Mouse (Mus musculus) midbrain, embryonic 13.5 days (tissue): Measurements from ENCODE around the gene Lctl. TPM values are rescaled to one million over a fixed set of nuclear protein-coding genes. Genes with fewer than 3 reads are reported as not detected.
A peak's percentile ranks its signal among the peaks of the same experiment; 100 is the strongest.

Source experiments
- ATAC-seq: fragments of 200-750 bp; cut with Nextera tagmentation; 2 replicates; pipeline ENCODE4 v1.8.0; 2017; ENCODE audit warnings: mild to moderate bottlenecking, moderate TSS enrichment, moderate library complexity
- H3K27ac ChIP-seq: fragments of 300-500 bp; sonication (generic); 2 replicates; pipeline ENCODE4 v1.5.1; 2015; ENCODE audit warnings: inconsistent platforms, mild to moderate bottlenecking, moderate library complexity
- H3K27me3 ChIP-seq: fragments of 300-500 bp; sonication (generic); 2 replicates; pipeline ENCODE4 v1.6.1; 2015; ENCODE audit warnings: mild to moderate bottlenecking, inconsistent platforms
- H3K36me3 ChIP-seq: fragments of 300-500 bp; sonication (generic); 2 replicates; pipeline ENCODE4 v1.6.1; 2015; ENCODE audit warnings: mild to moderate bottlenecking, inconsistent platforms
- H3K4me1 ChIP-seq: fragments of 300-500 bp; sonication (generic); replicated peaks from 2 replicates; pipeline ENCODE4 v1.6.1; 2015; ENCODE audit warnings: inconsistent platforms
- H3K4me2 ChIP-seq: fragments of 300-500 bp; sonication (generic); replicated peaks from 2 replicates; pipeline ENCODE4 v1.6.1; 2015; ENCODE audit warnings: moderate library complexity, mild to moderate bottlenecking, inconsistent platforms
- H3K4me3 ChIP-seq: fragments of 300-500 bp; sonication (generic); replicated peaks from 2 replicates; pipeline ENCODE4 v1.5.1; 2015; ENCODE audit warnings: mild to moderate bottlenecking, inconsistent platforms
- H3K9ac ChIP-seq: fragments of 300-500 bp; sonication (generic); replicated peaks from 2 replicates; pipeline ENCODE4 v1.6.1; 2015; ENCODE audit warnings: mild to moderate bottlenecking, inconsistent platforms
- H3K9me3 ChIP-seq: fragments of 300-500 bp; sonication (generic); 2 replicates; pipeline ENCODE4 v1.6.1; 2016; ENCODE audit warnings: mild to moderate bottlenecking, inconsistent platforms
- WGBS: fragments of 180-500 bp; shearing (Covaris S2); methylation state at CpG from one replicate; pipeline ENCODE4 v1.1.7; 2015; 5-methylcytosine and 5-hydroxymethylcytosine counted together
- polyA plus RNA-seq: library from polyadenylated mRNA; unstranded; fragments of >200 nt; fragmentation: Nextera tagmentation; extraction: Ambion mirVana; gene quantifications from 2 replicates; pipeline ENCODE4 v1.2.1, GENCODE M21; 2015

Gene Lctl
- polyA plus RNA-seq = not detected in 2 replicates

GRCm38 (mm10) chr9:64116876-64117275 is at the start of gene Lctl:
Lctl (plus strand) TSS chr9:64117147.
- H3K4me1 ChIP-seq = no peaks in the 10 kb centered on the region
- H3K27me3 ChIP-seq = no peaks in the 10 kb centered on the region
- no peak within 1 kb of the TSS for H3K27ac ChIP-seq
- H3K4me2 ChIP-seq = no peak within 1 kb of the TSS
- H3K9me3 ChIP-seq = no peaks in the 10 kb centered on the region
- WGBS = 88% methylated on average over 3 of the region's 3 CpGs
- H3K4me3 ChIP-seq = no peak within 1 kb of the TSS
- no peaks in the 10 kb centered on the region for H3K36me3 ChIP-seq
- ATAC-seq = no peak
- no peak within 1 kb of the TSS for H3K9ac ChIP-seq

DNA sequence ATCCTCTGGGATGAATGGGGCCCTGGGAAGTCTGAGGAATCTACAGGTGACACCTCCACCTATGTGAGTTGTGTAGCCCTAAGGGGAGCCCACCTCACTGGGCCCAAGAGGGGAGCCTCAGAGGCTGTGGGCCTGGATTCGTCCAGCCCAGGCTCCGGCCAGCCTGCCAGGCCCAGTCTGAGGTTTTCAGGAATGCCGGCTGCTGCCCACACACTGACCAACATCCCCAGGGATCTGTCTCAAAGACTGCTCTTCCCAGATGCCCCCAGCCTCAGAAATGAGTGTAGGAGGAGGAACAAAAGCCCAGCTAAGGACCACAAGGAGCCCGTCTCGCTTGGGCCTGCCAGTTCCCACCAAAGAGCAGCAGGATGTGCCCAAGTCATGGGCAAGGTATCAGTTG is 49.2 kb upstream of the Lctl start:
- 87% methylated on average over 5 of the region's 5 CpGs for WGBS
- H3K27me3 ChIP-seq = no peaks in the 10 kb centered on the region
- H3K27ac ChIP-seq = no peak overlapping the region
- H3K4me3 ChIP-seq = no peak overlapping the region
- no peaks in the 10 kb centered on the region for H3K9me3 ChIP-seq
- ATAC-seq = no peak
- H3K36me3 ChIP-seq = no peaks in the 10 kb centered on the region
- H3K4me2 ChIP-seq = no peak overlapping the region
- H3K4me1 ChIP-seq = peaks cover 8% of the 10 kb centered on the region
- no peak overlapping the region for H3K9ac ChIP-seq

- H3K4me1 ChIP-seq = peaks cover 8% of the 10 kb centered on the region
- no peak for ATAC-seq
- no peaks in the 10 kb centered on the region for H3K36me3 ChIP-seq
- H3K4me3 ChIP-seq = no peak overlapping the region
- no CpG with 5 or more reads among the region's 1 CpGs for WGBS
- H3K9ac ChIP-seq = no peak overlapping the region
- no peaks in the 10 kb centered on the region for H3K27me3 ChIP-seq
- H3K4me2 ChIP-seq = no peak overlapping the region
- no peak overlapping the region for H3K27ac ChIP-seq
- H3K9me3 ChIP-seq = no peaks in the 10 kb centered on the region
Observed at GRCm38 (mm10) chr9:64068571-64068970, 48.4 kb upstream of the Lctl start.

GRCm38 (mm10) chr9:64069131-64069530 is 47.8 kb upstream of the Lctl start:
- Histone ChIP-seq H3K9ac (no peak overlapping the region), H3K27me3 (no peaks in the 10 kb centered on the region), H3K27ac (no peak overlapping the region), H3K4me2 (no peak overlapping the region), H3K4me1 (peaks cover 8% of the 10 kb centered on the region), H3K9me3 (no peaks in the 10 kb centered on the region), H3K4me3 (no peak overlapping the region), H3K36me3 (no peaks in the 10 kb centered on the region)
- 85% methylated on average over 5 of the region's 5 CpGs for WGBS
- no peak for ATAC-seq

GRCm38 (mm10) chr9:64070674-64071073 is 46.3 kb upstream of the Lctl start:
- Histone ChIP-seq H3K4me1 (peaks cover 8% of the 10 kb centered on the region), H3K9ac (no peak overlapping the region), H3K27ac (no peak overlapping the region), H3K9me3 (no peaks in the 10 kb centered on the region), H3K4me2 (no peak overlapping the region), H3K36me3 (no peaks in the 10 kb centered on the region), H3K27me3 (no peaks in the 10 kb centered on the region), H3K4me3 (no peak overlapping the region)
- WGBS = 94% methylated on average over 5 of the region's 5 CpGs
- no peak for ATAC-seq

GRCm38 (mm10) chr9:64074831-64075230 is 42.1 kb upstream of the Lctl start:
- Histone ChIP-seq H3K9ac (no peak overlapping the region), H3K36me3 (no peaks in the 10 kb centered on the region), H3K27me3 (no peaks in the 10 kb centered on the region; the same call in 1 of the 2 replicates), H3K4me1 (no peaks in the 10 kb centered on the region), H3K4me2 (no peak overlapping the region), H3K9me3 (no peaks in the 10 kb centered on the region), H3K4me3 (no peak overlapping the region), H3K27ac (no peak overlapping the region)
- no peak for ATAC-seq
- 86% methylated on average over 8 of the region's 8 CpGs for WGBS

GRCm38 (mm10) chr9:64076412-64076811 is 40.5 kb upstream of the Lctl start:
- ATAC-seq = no peak
- no peaks in the 10 kb centered on the region for H3K36me3 ChIP-seq
- 91% methylated on average over 2 of the region's 2 CpGs for WGBS

GRCm38 (mm10) chr9:64078386-64078792 is 38.6 kb upstream of the Lctl start:
- H3K36me3 ChIP-seq = no peaks in the 10 kb centered on the region
- H3K4me2 ChIP-seq = no peak overlapping the region
- no peak overlapping the region for H3K9ac ChIP-seq
- peaks cover 7% of the 10 kb centered on the region for H3K27me3 ChIP-seq
- no peak overlapping the region for H3K27ac ChIP-seq
- no peaks in the 10 kb centered on the region for H3K4me1 ChIP-seq
- H3K4me3 ChIP-seq = no peak overlapping the region
- no peak for ATAC-seq
- no peaks in the 10 kb centered on the region for H3K9me3 ChIP-seq
- WGBS = 57% methylated on average over 7 of the region's 7 CpGs

More at GRCm38 (mm10) chr9:64076412-64076811, 40.5 kb upstream of the Lctl start:
- Histone ChIP-seq H3K4me2 (no peak overlapping the region), H3K9me3 (no peaks in the 10 kb centered on the region), H3K9ac (no peak overlapping the region), H3K27ac (no peak overlapping the region), H3K27me3 (no peaks in the 10 kb centered on the region; the same call in 1 of the 2 replicates), H3K4me1 (no peaks in the 10 kb centered on the region), H3K4me3 (no peak overlapping the region)

GRCm38 (mm10) chr9:64079922-64080321 is 37.0 kb upstream of the Lctl start:
- no peak overlapping the region for H3K4me2 ChIP-seq
- peaks cover 5% of the 10 kb centered on the region for H3K4me1 ChIP-seq
- H3K27me3 ChIP-seq = peaks cover 20% of the 10 kb centered on the region
- WGBS = 84% methylated on average over 6 of the region's 6 CpGs
- no peaks in the 10 kb centered on the region for H3K9me3 ChIP-seq
- H3K4me3 ChIP-seq = no peak overlapping the region
- H3K9ac ChIP-seq = no peak overlapping the region
- ATAC-seq = no peak
- no peak overlapping the region for H3K27ac ChIP-seq
- no peaks in the 10 kb centered on the region for H3K36me3 ChIP-seq

DNA sequence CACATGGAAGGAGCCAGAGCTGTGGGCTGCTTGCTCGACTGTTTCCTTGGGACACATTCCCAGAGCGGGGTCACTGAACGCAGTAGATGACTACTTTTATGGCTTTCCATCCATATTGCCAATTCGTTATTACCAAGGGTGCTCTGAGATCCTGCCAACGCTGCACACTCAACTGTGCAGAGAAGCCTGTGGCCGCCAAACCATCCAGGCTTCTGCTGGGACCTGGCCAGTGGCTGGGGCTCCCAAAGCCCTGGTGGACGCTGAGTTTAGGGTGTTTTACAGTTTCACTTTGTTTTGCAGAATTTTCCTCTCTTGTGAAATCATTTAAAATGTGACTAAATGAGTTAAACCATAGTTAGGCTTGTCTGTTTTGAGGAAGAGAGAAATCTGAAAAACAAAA is 32.7 kb upstream of the Lctl start:
- no peaks in the 10 kb centered on the region for H3K9me3 ChIP-seq
- 45% methylated on average over 7 of the region's 7 CpGs for WGBS
- peak overlapping the region; percentile 70 for H3K4me2 ChIP-seq
- peaks cover 34% of the 10 kb centered on the region for H3K27me3 ChIP-seq
- ATAC-seq = no peak
- no peak overlapping the region for H3K9ac ChIP-seq
- peaks cover 10% of the 10 kb centered on the region for H3K4me1 ChIP-seq
- H3K4me3 ChIP-seq = peak overlapping the region; percentile 36
- H3K27ac ChIP-seq = no peak overlapping the region
- no peaks in the 10 kb centered on the region for H3K36me3 ChIP-seq

- Histone ChIP-seq H3K4me2 (peak overlapping the region; percentile 70), H3K4me1 (peaks cover 10% of the 10 kb centered on the region), H3K27me3 (peaks cover 34% of the 10 kb centered on the region), H3K27ac (no peak overlapping the region), H3K9ac (peak overlapping the region; percentile 58), H3K9me3 (no peaks in the 10 kb centered on the region), H3K36me3 (no peaks in the 10 kb centered on the region), H3K4me3 (peak overlapping the region; percentile 36)
- 1% methylated on average over 46 of the region's 49 CpGs for WGBS
- no peak for ATAC-seq
Observed at GRCm38 (mm10) chr9:64084661-64085399, 32.1 kb upstream of the Lctl start.

DNA sequence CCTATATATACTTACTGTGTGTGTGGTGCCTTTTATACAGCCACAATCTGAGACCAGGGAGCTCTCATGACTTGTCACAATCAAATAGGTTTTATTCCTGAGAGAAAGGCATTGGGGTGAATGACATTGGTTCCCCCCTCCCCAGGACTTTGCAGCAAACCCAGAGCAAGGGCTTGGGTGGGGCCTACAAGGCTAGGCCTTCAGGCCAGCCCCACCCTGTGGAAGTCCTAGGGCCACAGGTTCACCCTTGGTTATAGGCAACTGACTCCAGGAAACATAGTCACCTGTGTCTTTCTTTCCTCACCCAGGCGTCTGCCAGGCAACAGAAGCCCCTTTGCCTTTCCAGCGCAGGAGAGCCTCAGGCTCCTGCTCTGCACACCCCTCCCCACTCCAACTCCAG is 31.0 kb upstream of the Lctl start:
- Histone ChIP-seq H3K36me3 (no peaks in the 10 kb centered on the region), H3K4me3 (no peak overlapping the region), H3K27me3 (peaks cover 34% of the 10 kb centered on the region), H3K9me3 (no peaks in the 10 kb centered on the region), H3K4me2 (no peak overlapping the region), H3K4me1 (peaks cover 10% of the 10 kb centered on the region), H3K9ac (no peak overlapping the region), H3K27ac (no peak overlapping the region)
- ATAC-seq = no peak
- 60% methylated on average over 2 of the region's 2 CpGs for WGBS

DNA sequence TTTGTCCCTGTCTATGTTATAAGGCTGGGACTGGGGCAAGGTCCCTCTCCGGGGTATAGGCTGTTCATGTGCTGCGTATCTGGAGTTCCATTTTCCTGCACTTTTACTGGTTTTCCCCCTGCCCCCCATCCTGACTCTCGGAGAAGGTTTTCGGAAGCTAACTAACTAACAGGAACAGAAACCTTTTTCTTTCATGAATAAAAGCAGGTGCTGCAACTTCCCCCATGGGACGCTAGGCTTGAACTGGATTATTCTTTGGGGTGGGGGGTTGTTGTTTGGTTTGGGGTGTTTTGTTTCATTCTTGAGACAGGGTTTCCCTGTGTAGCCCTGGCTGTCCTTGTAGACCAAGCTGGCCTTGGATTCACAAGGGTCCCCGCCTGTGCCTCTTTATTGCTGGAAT is 30.4 kb upstream of the Lctl start:
- peaks cover 34% of the 10 kb centered on the region for H3K27me3 ChIP-seq
- no peak overlapping the region for H3K4me2 ChIP-seq
- ATAC-seq = no peak
- H3K4me1 ChIP-seq = peaks cover 10% of the 10 kb centered on the region
- no peaks in the 10 kb centered on the region for H3K9me3 ChIP-seq
- no peaks in the 10 kb centered on the region for H3K36me3 ChIP-seq
- H3K27ac ChIP-seq = no peak overlapping the region
- H3K9ac ChIP-seq = no peak overlapping the region
- 78% methylated on average over 6 of the region's 6 CpGs for WGBS
- H3K4me3 ChIP-seq = no peak overlapping the region
